Mouse (Mus musculus) forebrain, embryonic 13.5 days (tissue): ENCODE measurements around the gene Lrba. TPM values are rescaled to one million over a fixed set of nuclear protein-coding genes. Genes with fewer than 3 reads are reported as not detected.

Source experiments
- ATAC-seq: fragments of 200-750 bp; cut with Nextera tagmentation; 2 replicates; pipeline ENCODE4 v1.8.0; 2017
- H3K27ac ChIP-seq: fragments of 300-500 bp; sonication (generic); 2 replicates; pipeline ENCODE4 v1.5.1; 2015; ENCODE audit warnings: inconsistent platforms, mild to moderate bottlenecking, moderate library complexity
- H3K27me3 ChIP-seq: fragments of 300-500 bp; sonication (generic); 2 replicates; pipeline ENCODE4 v1.6.1; 2015; ENCODE audit warnings: mild to moderate bottlenecking, inconsistent platforms
- H3K36me3 ChIP-seq: fragments of 300-500 bp; sonication (generic); 2 replicates; pipeline ENCODE4 v1.6.1; 2015; ENCODE audit warnings: mild to moderate bottlenecking, inconsistent platforms; ENCODE audit not compliant: poor library complexity, severe bottlenecking
- H3K4me1 ChIP-seq: fragments of 300-500 bp; sonication (generic); 2 replicates; pipeline ENCODE4 v1.6.1; 2015; ENCODE audit warnings: inconsistent platforms
- H3K4me2 ChIP-seq: fragments of 300-500 bp; sonication (generic); 2 replicates; pipeline ENCODE4 v1.6.1; 2015; ENCODE audit warnings: inconsistent platforms, mild to moderate bottlenecking, moderate library complexity
- H3K4me3 ChIP-seq: fragments of 300-500 bp; sonication (generic); 2 replicates; pipeline ENCODE4 v1.5.1; 2015; ENCODE audit warnings: mild to moderate bottlenecking, inconsistent platforms
- H3K9ac ChIP-seq: fragments of 300-500 bp; sonication (generic); 2 replicates; pipeline ENCODE4 v1.6.1; 2015; ENCODE audit warnings: mild to moderate bottlenecking, inconsistent platforms
- H3K9me3 ChIP-seq: fragments of 300-500 bp; sonication (generic); replicated peaks from 2 replicates; pipeline ENCODE4 v1.6.1; 2016; ENCODE audit warnings: inconsistent platforms
- WGBS: fragments of 180-500 bp; shearing (Covaris S2); methylation state at CpG from one replicate; pipeline ENCODE4 v1.1.7; 2015; 5-methylcytosine and 5-hydroxymethylcytosine counted together
- polyA plus RNA-seq: library from polyadenylated mRNA; unstranded; fragments of >200 nt; fragmentation: Nextera tagmentation; extraction: Ambion mirVana; gene quantifications from 2 replicates; pipeline ENCODE4 v1.2.1, GENCODE M21; 2015

The Lrba gene
- polyA plus RNA-seq, 1 experiment from 2014 or later = 2.1 TPM

DNA sequence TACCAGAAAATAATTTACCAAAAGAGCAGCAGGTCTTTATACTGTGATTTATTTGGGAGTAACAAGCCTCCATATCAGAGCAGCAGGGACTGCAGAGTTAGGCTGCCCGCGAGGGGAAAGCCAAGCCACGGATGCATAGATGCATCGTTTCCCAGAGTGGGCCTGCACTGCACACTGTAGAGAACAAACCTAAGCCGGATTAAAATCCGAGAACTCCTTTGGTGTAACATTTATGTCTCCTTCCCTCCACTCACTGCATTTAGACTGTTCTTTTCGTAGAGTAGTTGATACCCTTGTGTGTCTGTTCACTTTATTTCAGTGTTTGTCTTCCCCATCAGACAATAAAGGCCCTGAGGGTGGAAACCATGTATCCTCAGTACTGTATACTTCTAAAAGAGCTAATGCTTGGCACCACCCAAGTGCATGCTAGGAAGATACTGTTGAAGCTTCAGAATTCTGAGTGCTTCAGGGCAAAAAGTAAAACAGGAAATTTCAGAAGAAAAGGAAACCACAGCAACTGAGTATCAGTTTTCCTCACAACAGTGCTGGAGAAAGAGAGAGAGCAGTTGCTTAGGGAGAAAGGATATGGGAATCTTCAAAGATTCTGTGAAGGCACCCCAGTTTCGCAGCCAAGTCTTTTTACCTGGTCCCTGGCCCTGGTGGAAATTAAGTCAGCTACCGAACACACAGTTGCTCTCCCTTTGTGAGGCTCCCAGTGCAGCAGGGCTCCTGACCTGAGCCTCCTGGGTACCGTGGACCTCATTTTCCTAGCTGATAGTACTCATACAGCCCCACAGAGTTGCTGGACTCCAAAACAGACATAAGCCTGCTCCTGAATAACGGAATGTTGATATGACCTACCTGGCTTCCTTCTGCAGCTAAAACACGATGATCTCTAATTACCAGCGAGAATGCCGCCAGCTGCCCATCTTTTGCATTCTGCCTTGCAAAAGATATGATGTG is 530.4 kb downstream of the Lrba start:
- WGBS = 72% methylated on average over 14 of the region's 14 CpGs

DNA sequence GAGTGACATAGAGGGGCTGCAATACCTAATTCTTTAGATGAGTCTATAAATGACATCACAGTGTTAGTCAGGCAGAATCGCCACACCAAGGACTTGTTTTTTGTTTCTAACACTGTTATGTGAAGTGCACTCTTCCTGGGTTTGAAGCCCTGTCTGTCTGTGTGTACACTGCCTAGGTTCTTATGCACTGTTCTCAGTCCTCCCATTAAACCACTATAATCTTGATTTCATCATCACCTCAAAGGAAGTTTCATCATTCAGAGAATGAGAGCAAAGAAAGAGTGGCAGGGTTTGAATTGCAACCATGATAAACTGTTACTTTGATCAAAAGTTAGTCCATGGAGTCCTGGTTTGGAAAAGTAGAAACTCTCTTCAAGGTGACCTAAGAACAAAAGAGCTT is 532.1 kb downstream of the Lrba start:
- WGBS = 78% methylated on average over 1 of the region's 1 CpGs
- H3K36me3 ChIP-seq = no peaks in the 10 kb centered on the region
- H3K9me3 ChIP-seq = no peaks in the 10 kb centered on the region
- H3K9ac ChIP-seq = no peak overlapping the region
- H3K4me1 ChIP-seq = no peaks in the 10 kb centered on the region
- H3K27ac ChIP-seq = no peak overlapping the region
- H3K4me2 ChIP-seq = no peak overlapping the region
- ATAC-seq = no peak
- H3K27me3 ChIP-seq = no peaks in the 10 kb centered on the region
- H3K4me3 ChIP-seq = no peak overlapping the region

More for the DNA sequence above, 530.4 kb downstream of the Lrba start:
- Histone ChIP-seq H3K9me3 (no peaks in the 10 kb centered on the region), H3K36me3 (no peaks in the 10 kb centered on the region), H3K27ac (no peak overlapping the region), H3K4me1 (peaks cover 4% of the 10 kb centered on the region; the same call in 1 of the 2 replicates), H3K27me3 (peaks cover 2% of the 10 kb centered on the region; the same call in 1 of the 2 replicates), H3K4me3 (no peak overlapping the region), H3K4me2 (no peak overlapping the region), H3K9ac (no peak overlapping the region)
- ATAC-seq = no peak

DNA sequence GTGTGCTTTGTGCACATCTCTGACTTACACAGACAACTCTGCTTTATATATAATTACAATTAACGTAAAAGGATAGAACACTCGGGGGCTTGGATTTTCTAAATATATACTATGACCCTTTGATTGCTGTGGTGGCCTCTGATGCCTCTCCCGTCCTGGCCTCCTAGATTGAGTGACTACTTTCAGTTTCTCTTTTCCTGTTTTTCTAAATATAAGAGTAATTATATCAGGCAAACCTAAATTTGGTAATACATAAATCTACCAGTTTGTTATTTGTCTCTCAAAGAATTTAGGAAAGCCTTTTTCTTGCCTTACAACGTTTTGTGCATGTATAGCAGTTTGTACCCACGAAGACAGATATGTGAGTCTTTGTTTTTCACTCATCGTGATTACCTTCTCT is 534.2 kb downstream of the Lrba start:
- no peaks in the 10 kb centered on the region for H3K36me3 ChIP-seq
- 81% methylated on average over 6 of the region's 6 CpGs for WGBS
- no peak overlapping the region for H3K4me2 ChIP-seq
- no peak overlapping the region for H3K4me3 ChIP-seq
- no peaks in the 10 kb centered on the region for H3K9me3 ChIP-seq
- no peak overlapping the region for H3K9ac ChIP-seq
- H3K27me3 ChIP-seq = no peaks in the 10 kb centered on the region
- ATAC-seq = no peak
- no peak overlapping the region for H3K27ac ChIP-seq
- H3K4me1 ChIP-seq = no peaks in the 10 kb centered on the region

DNA sequence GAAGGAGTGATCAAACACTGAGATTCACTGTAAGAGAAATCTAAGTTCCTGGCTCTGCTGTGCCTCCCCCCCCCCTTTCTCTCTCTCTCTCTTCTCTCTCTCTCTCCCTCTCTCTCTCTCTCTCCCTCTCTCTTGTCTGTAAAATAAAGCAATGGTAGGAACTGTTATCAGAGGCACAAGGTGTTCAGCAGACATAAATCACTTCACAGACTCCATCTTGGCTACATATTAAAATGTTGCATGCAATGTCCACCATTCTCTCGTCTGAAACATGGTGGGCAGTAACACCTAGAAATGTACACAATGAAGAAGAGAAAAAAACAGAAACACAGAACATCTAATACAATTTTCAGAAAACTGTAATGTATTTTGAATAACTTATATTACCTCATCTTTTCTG is 534.9 kb downstream of the Lrba start:
- H3K27ac ChIP-seq = no peak overlapping the region
- H3K9ac ChIP-seq = no peak overlapping the region
- 96% methylated on average over 1 of the region's 1 CpGs for WGBS
- no peak overlapping the region for H3K4me3 ChIP-seq
- no peak for ATAC-seq
- no peaks in the 10 kb centered on the region for H3K9me3 ChIP-seq
- H3K4me1 ChIP-seq = no peaks in the 10 kb centered on the region
- H3K4me2 ChIP-seq = no peak overlapping the region
- no peaks in the 10 kb centered on the region for H3K36me3 ChIP-seq
- no peaks in the 10 kb centered on the region for H3K27me3 ChIP-seq

GRCm38 (mm10) chr3:86759834-86760233 is 535.4 kb downstream of the Lrba start:
- Histone ChIP-seq H3K9me3 (no peaks in the 10 kb centered on the region), H3K27me3 (no peaks in the 10 kb centered on the region), H3K27ac (no peak overlapping the region), H3K36me3 (no peaks in the 10 kb centered on the region), H3K4me3 (no peak overlapping the region), H3K4me2 (no peak overlapping the region), H3K4me1 (no peaks in the 10 kb centered on the region), H3K9ac (no peak overlapping the region)
- 53% methylated on average over 8 of the region's 8 CpGs for WGBS
- ATAC-seq = no peak

GRCm38 (mm10) chr3:86760474-86760873 is 536.0 kb downstream of the Lrba start:
- no peak overlapping the region for H3K27ac ChIP-seq
- no peak overlapping the region for H3K9ac ChIP-seq
- no peaks in the 10 kb centered on the region for H3K4me1 ChIP-seq
- no peak for ATAC-seq
- no peak overlapping the region for H3K4me2 ChIP-seq
- H3K36me3 ChIP-seq = no peaks in the 10 kb centered on the region
- no peaks in the 10 kb centered on the region for H3K9me3 ChIP-seq
- H3K4me3 ChIP-seq = no peak overlapping the region
- WGBS = 54% methylated on average over 7 of the region's 7 CpGs
- no peaks in the 10 kb centered on the region for H3K27me3 ChIP-seq

DNA sequence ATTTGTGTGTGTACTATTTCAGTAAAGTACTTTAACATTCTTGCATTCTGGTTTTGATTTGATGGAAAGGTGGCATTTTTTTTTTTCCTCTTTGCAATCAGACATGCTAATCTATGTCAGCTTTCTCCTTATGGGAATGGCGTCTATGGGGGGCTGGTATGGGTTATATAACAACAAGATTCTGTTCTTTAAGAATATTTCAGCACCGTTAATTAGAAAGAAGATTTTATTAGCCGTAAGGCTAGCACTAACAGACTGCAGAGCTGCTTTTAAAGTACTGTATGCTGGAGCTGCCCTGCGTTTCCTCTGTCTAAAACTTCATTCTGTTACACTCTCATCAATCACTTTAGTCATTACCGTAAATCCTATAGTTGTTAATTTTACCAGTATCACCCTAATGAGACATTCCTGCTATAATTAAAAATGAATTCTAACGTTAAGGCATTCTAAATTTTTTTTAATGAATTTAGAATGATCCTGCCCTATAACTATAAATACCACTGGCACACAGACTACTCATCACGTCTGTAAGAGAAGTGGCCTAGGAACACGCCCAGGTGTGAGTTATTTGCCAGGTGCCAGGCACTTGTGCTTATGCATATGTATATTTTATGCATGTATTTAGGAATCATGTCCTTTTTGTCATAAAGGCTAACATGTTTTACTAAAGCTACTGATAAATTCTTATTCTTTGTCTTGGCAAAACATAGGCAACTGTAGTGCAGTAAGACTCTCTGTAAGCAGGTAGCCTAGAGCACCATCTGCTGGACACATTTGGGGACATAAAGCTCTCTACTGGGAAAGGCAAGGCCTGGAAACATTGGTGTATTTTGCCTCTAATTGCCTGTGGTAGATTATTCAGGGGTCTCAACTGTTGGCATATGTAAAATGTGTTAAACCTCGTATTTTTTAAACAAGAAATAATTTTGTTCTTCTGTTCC is 536.9 kb downstream of the Lrba start:
- no peak overlapping the region for H3K4me2 ChIP-seq
- H3K9ac ChIP-seq = no peak overlapping the region
- H3K27ac ChIP-seq = no peak overlapping the region
- H3K9me3 ChIP-seq = no peaks in the 10 kb centered on the region
- peak; percentile 90 for ATAC-seq
- H3K4me3 ChIP-seq = no peak overlapping the region
- H3K36me3 ChIP-seq = no peaks in the 10 kb centered on the region
- WGBS = 66% methylated on average over 9 of the region's 9 CpGs
- no peaks in the 10 kb centered on the region for H3K27me3 ChIP-seq
- H3K4me1 ChIP-seq = no peaks in the 10 kb centered on the region

- no peak overlapping the region for H3K9ac ChIP-seq
- 87% methylated on average over 6 of the region's 6 CpGs for WGBS
- H3K4me3 ChIP-seq = no peak overlapping the region
- H3K27ac ChIP-seq = no peak overlapping the region
- H3K36me3 ChIP-seq = no peaks in the 10 kb centered on the region
- ATAC-seq = peak; percentile 63; the same call in 1 of the 2 replicates
- no peaks in the 10 kb centered on the region for H3K4me1 ChIP-seq
- H3K9me3 ChIP-seq = no peaks in the 10 kb centered on the region
- no peaks in the 10 kb centered on the region for H3K27me3 ChIP-seq
- H3K4me2 ChIP-seq = no peak overlapping the region
Observed at GRCm38 (mm10) chr3:86762036-86762415, 537.5 kb downstream of the Lrba start.

- WGBS = 92% methylated on average over 4 of the region's 4 CpGs
- Histone ChIP-seq H3K36me3 (no peaks in the 10 kb centered on the region), H3K27me3 (no peaks in the 10 kb centered on the region), H3K9ac (no peak overlapping the region), H3K4me1 (no peaks in the 10 kb centered on the region), H3K9me3 (no peaks in the 10 kb centered on the region), H3K4me3 (no peak overlapping the region), H3K27ac (no peak overlapping the region), H3K4me2 (no peak overlapping the region)
- ATAC-seq = no peak
Observed at GRCm38 (mm10) chr3:86762456-86762855, 538.0 kb downstream of the Lrba start.

DNA sequence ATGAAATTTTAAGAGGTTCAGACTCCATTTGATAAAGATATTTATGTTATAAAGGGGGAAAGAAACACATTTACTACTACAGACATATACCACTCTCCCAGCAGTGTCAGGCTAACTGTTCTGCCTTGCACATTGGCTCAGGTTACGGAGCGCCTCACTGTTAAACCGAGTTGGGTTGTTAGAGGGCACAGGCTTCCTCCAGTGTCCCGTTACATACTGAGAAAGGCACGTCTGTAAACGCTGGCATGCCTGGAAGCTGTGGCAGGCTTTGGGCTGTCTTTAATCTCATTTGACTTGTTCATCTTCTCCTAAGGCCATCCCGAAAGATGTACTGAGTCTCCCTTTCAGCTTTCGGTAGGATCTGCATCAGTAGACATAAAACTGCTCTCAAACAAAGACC is 544.1 kb downstream of the Lrba start:
- H3K4me3 ChIP-seq = no peak overlapping the region
- H3K27ac ChIP-seq = no peak overlapping the region
- no peak for ATAC-seq
- H3K9ac ChIP-seq = no peak overlapping the region
- H3K4me2 ChIP-seq = no peak overlapping the region
- no peaks in the 10 kb centered on the region for H3K36me3 ChIP-seq
- no peaks in the 10 kb centered on the region for H3K4me1 ChIP-seq
- H3K9me3 ChIP-seq = no peaks in the 10 kb centered on the region
- H3K27me3 ChIP-seq = no peaks in the 10 kb centered on the region
- 21% methylated on average over 8 of the region's 8 CpGs for WGBS

DNA sequence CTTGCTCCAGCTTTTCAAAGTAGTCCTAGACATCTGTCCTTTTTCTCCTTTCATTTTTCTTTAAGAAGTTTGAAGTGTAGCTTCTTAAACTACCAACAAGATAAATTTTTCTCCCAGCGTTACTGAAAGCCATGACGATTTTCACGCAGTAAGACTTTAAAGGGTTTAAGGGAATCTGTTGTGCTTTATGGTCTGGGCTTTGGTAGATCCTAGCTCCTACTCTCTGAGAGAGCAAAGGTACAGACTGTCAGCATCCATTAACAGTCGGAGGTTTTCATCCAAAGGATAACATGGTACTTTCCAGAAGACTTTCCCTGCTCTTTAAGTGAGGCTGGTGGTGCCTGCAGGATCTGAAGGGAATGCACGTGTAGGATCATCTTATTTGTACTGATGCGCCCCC is 544.5 kb downstream of the Lrba start:
- Histone ChIP-seq H3K36me3 (no peaks in the 10 kb centered on the region), H3K9ac (no peak overlapping the region), H3K9me3 (no peaks in the 10 kb centered on the region), H3K4me1 (no peaks in the 10 kb centered on the region), H3K4me3 (no peak overlapping the region), H3K27me3 (no peaks in the 10 kb centered on the region), H3K4me2 (no peak overlapping the region), H3K27ac (no peak overlapping the region)
- 57% methylated on average over 6 of the region's 6 CpGs for WGBS
- ATAC-seq = no peak
